Mouse (Mus musculus): ENCODE measurements at regions not wholly inside any gene's neighbourhood (a gene's known extent, or its start where the extent isn't known, plus 50 kb on each side); places are given as distances from the start of the nearest gene placed in this dataset.

DNA sequence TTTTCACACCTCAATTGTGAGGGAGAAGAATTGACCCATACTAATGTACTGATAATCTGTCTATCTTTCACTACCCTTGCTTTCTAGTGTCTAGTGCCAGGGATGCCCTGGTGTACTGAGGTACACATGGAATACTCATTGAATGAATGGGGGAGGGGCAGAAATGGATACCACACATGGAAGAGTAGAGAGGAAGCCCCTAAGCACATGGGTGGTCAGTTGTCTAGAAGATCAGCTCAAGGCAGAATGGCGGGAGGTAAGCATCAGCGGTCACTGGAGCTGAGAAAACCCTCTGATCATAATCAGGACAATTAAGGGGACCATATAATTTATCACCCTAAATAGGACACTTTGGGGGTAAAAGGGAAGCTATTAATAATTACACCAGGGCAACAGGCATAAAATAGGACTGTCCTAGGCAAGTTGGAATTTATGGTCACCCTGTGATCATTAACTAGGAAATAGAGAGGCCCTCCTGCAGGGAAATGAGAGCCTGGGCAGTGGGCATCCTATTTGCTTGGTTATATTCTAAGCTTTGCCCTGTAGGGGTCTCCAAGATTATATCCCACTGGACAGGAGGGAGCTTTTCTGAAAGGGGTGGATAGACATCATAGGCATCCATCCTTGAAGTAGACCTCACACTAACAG, 185.3 kb downstream of the Mycn start:
- no peak for TF ChIP-seq TAL1 (IDR thresholded peaks at IDR 0.05; ENCODE audit: low read length)
- TF ChIP-seq GATA1 (IDR thresholded peaks at IDR 0.05; ENCODE audit: low read length) = no peak
- Histone ChIP-seq H3K9me3 (ENCODE audit: control insufficient read depth, low read length) (no peaks in the 10 kb centered on the region), H3K4me1 (ENCODE audit: control insufficient read depth) (no peaks in the 10 kb centered on the region), H3K4me3 (replicated peaks) (no peak overlapping the region), H3K36me3 (ENCODE audit: control insufficient read depth) (no peaks in the 10 kb centered on the region), H3K27me3 (ENCODE audit: control insufficient read depth) (no peaks in the 10 kb centered on the region)

DNA sequence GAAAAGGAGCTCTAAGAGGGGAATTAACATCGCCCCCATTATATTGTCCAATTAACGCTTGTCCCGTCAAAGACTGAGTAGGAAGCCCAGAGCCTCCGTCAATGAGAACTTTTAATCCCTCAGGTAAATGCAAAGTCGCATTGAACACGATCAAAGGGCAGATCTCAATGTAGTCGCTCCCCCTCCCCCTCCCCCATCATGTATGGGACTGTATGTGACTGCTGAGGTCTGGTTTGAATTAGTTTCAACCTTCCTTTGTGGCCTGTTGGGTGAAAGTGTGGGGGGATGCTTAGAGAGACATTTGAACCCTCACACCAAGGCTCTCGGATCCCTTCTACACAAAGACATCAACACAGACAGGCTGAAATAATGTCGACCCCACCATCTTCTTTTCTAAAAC, 187.9 kb downstream of the Mycn start:
- H3K9me3 ChIP-seq (ENCODE audit: control insufficient read depth, low read length) = no peaks in the 10 kb centered on the region
- no peak overlapping the region for H3K4me3 ChIP-seq (replicated peaks)
- no peaks in the 10 kb centered on the region for H3K27me3 ChIP-seq (ENCODE audit: control insufficient read depth)
- H3K36me3 ChIP-seq (ENCODE audit: control insufficient read depth) = no peaks in the 10 kb centered on the region
- TF ChIP-seq TAL1 (IDR thresholded peaks at IDR 0.05; ENCODE audit: low read length) = no peak
- TF ChIP-seq GATA1 (IDR thresholded peaks at IDR 0.05; ENCODE audit: low read length) = no peak
- no peaks in the 10 kb centered on the region for H3K4me1 ChIP-seq (ENCODE audit: control insufficient read depth)

DNA sequence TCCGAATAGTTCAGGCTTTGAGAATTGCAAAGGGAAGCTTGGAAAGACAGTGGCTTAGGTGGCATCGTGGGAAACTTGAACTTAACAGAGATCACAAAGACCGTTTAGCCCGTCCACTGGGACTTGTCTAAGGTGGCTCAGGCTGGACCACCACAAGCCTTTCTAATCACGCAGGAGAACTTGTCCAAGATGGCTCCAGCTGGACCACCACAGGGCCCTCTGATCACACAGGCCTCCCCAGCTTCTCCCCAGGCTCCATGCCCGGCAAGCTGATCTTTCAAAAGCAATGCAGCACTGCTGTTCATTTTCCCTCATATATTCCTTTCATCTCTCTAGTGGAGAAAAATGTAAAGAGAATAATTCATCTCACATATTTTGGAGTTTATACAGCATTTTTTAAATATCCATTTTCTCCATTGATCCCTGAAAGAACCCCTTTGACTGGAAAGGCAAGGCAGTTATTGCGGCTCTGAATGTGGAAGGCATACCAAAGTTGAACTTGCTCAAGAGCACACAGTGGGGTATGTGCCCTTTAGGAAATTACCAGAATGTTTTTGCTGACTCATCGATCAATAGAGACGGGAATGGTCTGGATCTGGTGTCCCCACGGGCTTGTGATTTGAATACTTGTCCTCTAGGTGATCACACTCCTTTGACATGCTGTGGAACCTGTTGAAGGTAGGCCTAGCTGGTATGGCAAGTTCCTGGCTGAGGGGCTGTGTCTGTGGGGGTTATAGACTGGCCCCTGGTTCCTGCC, 189.9 kb downstream of the Mycn start:
- H3K4me3 ChIP-seq (replicated peaks) = no peak overlapping the region
- no peaks in the 10 kb centered on the region for H3K4me1 ChIP-seq (ENCODE audit: control insufficient read depth)
- H3K27me3 ChIP-seq (ENCODE audit: control insufficient read depth) = no peaks in the 10 kb centered on the region
- H3K36me3 ChIP-seq (ENCODE audit: control insufficient read depth) = no peaks in the 10 kb centered on the region
- TF ChIP-seq TAL1 (IDR thresholded peaks at IDR 0.05; ENCODE audit: low read length) = no peak
- no peak for TF ChIP-seq GATA1 (IDR thresholded peaks at IDR 0.05; ENCODE audit: low read length)
- no peaks in the 10 kb centered on the region for H3K9me3 ChIP-seq (ENCODE audit: control insufficient read depth, low read length)

DNA sequence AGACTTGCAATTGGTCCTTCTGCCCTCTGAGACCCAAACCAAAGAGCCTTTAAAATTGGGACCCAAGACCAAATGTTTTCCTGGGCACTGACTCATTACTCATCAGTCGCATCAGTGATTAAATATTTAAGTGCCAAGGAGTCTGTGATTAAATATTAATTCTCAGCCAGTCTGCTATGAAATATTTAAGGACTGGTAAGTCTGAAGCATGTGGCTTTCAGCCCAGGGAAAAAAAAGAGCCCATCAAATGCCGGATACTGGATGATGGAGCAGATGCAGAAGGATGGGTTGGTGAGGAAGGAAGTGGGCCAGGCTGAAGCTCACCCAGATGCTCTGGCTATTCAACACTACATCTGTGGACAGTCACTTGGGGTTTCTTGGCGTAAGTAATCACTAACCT, 192.0 kb downstream of the Mycn start:
- H3K36me3 ChIP-seq (ENCODE audit: control insufficient read depth) = no peaks in the 10 kb centered on the region
- no peak overlapping the region for H3K4me3 ChIP-seq (replicated peaks)
- H3K27me3 ChIP-seq (ENCODE audit: control insufficient read depth) = no peaks in the 10 kb centered on the region
- TF ChIP-seq TAL1 (IDR thresholded peaks at IDR 0.05; ENCODE audit: low read length) = no peak
- TF ChIP-seq GATA1 (IDR thresholded peaks at IDR 0.05; ENCODE audit: low read length) = no peak
- H3K4me1 ChIP-seq (ENCODE audit: control insufficient read depth) = no peaks in the 10 kb centered on the region
- no peaks in the 10 kb centered on the region for H3K9me3 ChIP-seq (ENCODE audit: control insufficient read depth, low read length)

DNA sequence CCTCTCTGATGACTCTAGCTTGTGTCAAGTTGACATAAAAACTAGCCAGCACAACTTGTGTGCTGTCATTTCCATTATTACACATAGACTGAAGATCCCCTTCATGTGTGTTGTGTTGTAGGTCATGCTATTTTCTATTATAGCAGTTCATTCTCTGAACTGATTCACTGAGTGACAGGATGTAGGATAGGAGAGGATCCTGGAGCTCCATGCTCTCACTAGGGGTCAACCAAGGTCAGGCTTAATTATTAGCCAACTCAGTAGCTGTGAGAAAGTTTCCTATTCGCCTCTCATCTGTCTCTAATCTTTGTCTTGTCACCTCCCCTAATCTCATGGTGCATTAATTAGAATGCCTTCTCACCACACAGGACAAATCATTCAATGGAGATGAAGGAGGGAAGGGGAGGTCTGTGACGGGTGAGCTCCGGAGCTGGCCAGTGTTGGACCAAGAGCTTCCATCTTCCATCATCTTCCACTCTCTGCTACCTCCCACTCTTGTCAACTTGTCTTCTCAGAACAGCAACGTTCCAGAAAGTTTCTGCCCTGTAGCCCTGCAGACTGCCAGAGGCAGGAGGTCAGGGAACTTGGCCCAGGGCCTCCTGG, 194.8 kb downstream of the Mycn start:
- TF ChIP-seq TAL1 (IDR thresholded peaks at IDR 0.05; ENCODE audit: low read length) (no peak), GATA1 (IDR thresholded peaks at IDR 0.05; ENCODE audit: low read length) (no peak)
- no peaks in the 10 kb centered on the region for H3K27me3 ChIP-seq (ENCODE audit: control insufficient read depth)
- no peaks in the 10 kb centered on the region for H3K36me3 ChIP-seq (ENCODE audit: control insufficient read depth)
- H3K4me1 ChIP-seq (ENCODE audit: control insufficient read depth) = no peaks in the 10 kb centered on the region
- H3K4me3 ChIP-seq (replicated peaks) = no peak overlapping the region
- no peaks in the 10 kb centered on the region for H3K9me3 ChIP-seq (ENCODE audit: control insufficient read depth, low read length)

DNA sequence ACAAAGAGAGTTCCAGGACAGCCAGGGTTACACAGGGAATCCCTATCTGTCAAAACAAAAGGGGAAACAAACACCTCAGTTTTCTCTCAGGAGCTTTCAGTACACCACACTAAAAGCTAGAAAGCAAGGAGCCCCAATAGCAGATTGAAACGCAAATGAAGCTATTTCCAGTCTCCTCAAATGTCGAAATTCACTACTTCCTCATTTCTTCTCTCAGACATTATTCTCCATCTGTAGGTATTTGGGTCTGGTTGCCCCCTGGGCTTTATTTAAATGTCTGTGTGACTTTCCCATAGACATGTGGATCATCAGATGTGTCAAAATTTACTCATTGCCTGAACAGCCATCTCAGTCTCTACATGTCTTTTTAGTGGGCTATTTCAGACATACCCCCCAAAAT, 197.2 kb downstream of the Mycn start:
- H3K4me3 ChIP-seq (replicated peaks) = no peak overlapping the region
- no peaks in the 10 kb centered on the region for H3K9me3 ChIP-seq (ENCODE audit: control insufficient read depth, low read length)
- H3K4me1 ChIP-seq (ENCODE audit: control insufficient read depth) = no peaks in the 10 kb centered on the region
- no peaks in the 10 kb centered on the region for H3K27me3 ChIP-seq (ENCODE audit: control insufficient read depth)
- no peaks in the 10 kb centered on the region for H3K36me3 ChIP-seq (ENCODE audit: control insufficient read depth)
- no peak for TF ChIP-seq GATA1 (IDR thresholded peaks at IDR 0.05; ENCODE audit: low read length)
- TF ChIP-seq TAL1 (IDR thresholded peaks at IDR 0.05; ENCODE audit: low read length) = no peak

DNA sequence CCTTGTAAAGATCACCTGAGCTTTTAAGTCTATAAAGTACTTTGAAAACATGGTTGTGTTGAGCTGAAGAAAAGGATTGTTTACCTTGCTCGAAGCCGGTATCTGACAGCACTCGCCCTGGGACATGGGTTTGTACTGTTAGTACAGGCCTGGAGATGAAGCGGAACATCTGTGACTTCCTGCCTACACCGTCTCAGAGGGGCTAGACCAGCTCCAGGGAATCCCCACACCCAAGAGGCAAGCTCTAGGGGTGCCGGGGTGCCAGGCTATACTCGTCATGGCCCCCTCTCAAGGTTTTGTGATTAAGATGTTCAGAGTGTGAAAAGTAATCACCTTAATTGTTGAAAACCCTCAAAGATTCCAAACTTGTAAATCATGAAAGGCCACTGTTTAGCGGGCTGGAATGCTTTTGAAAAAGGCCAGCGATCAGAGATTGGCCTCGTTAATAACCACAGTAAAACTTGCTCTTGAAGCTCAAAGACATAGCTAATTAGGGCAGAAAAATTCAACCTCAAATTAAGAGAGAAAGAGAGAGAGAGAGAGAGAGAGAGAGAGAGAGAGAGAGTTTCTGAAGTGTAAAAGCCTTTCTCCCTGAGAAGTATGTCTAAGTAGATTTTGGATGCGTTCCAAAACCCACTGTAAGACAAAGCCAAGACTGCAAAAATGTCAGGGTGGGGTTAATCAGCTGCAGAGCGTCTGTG, 202.9 kb downstream of the Mycn start:
- H3K4me3 ChIP-seq (replicated peaks) = no peak overlapping the region
- TF ChIP-seq GATA1 (IDR thresholded peaks at IDR 0.05; ENCODE audit: low read length) (no peak), TAL1 (IDR thresholded peaks at IDR 0.05; ENCODE audit: low read length) (no peak)
- H3K9me3 ChIP-seq (ENCODE audit: control insufficient read depth, low read length) = no peaks in the 10 kb centered on the region

DNA sequence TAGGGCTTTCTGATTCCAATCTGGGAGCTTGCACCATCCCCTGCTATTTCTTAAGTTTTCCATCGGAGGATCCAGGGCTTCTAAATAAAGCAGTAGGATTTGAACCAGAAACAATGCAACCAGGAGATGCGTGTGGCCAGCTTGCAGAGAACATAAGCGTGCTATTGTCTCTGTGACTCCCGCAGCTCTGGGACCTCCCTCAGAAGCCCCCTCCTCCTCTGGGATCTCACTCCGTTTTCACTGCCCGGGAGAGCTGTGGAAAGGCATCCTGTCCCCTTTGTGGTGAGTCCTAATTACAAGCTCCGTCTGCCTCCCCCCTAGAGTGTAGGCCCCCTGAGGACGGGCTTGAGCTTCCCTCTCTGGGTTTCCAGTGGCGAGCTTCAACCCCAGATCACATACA, 215.9 kb downstream of the Mycn start:
- Histone ChIP-seq H3K27me3 (ENCODE audit: control insufficient read depth) (peaks cover 2% of the 10 kb centered on the region), H3K4me3 (replicated peaks) (no peak overlapping the region), H3K4me1 (ENCODE audit: control insufficient read depth) (no peaks in the 10 kb centered on the region), H3K9me3 (ENCODE audit: control insufficient read depth, low read length) (no peaks in the 10 kb centered on the region), H3K36me3 (ENCODE audit: control insufficient read depth) (no peaks in the 10 kb centered on the region)
- no peak for TF ChIP-seq TAL1 (IDR thresholded peaks at IDR 0.05; ENCODE audit: low read length)
- TF ChIP-seq GATA1 (IDR thresholded peaks at IDR 0.05; ENCODE audit: low read length) = no peak

More for the DNA sequence above, 202.9 kb downstream of the Mycn start:
- Histone ChIP-seq H3K4me1 (ENCODE audit: control insufficient read depth) (no peaks in the 10 kb centered on the region), H3K36me3 (ENCODE audit: control insufficient read depth) (no peaks in the 10 kb centered on the region), H3K27me3 (ENCODE audit: control insufficient read depth) (no peaks in the 10 kb centered on the region)

DNA sequence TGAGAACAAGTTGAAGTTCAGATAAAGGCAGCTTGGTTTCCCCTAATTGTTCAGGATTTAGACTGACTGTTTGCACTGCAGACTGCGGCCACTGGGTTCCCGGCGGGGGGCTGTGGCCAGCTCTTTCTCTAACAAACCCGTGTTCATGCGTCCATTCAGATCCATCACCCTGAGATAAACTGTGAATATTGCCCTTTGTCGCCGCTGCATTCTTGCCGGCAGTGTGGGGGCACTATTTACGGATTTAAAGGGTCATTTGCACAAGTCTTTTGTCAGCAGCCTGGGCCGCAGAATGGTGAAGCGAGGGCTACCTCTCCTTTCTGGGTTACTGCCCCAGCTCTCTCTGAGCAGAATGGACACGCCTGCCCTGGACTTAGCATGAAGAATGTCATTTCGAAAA, 216.6 kb downstream of the Mycn start:
- TF ChIP-seq TAL1 (IDR thresholded peaks at IDR 0.05; ENCODE audit: low read length) (no peak), GATA1 (IDR thresholded peaks at IDR 0.05; ENCODE audit: low read length) (no peak)
- peaks cover 2% of the 10 kb centered on the region for H3K27me3 ChIP-seq (ENCODE audit: control insufficient read depth)
- no peak overlapping the region for H3K4me3 ChIP-seq (replicated peaks)
- no peaks in the 10 kb centered on the region for H3K36me3 ChIP-seq (ENCODE audit: control insufficient read depth)
- no peaks in the 10 kb centered on the region for H3K4me1 ChIP-seq (ENCODE audit: control insufficient read depth)
- no peaks in the 10 kb centered on the region for H3K9me3 ChIP-seq (ENCODE audit: control insufficient read depth, low read length)
